Mouse (Mus musculus): ENCODE measurements around the gene Gm9803. TPM values are rescaled to one million over a fixed set of nuclear protein-coding genes. Genes with fewer than 3 reads are reported as not detected.

The Gm9803 gene
- total RNA-seq (2014; fragmentation: Nextera tagmentation) (4.8 and 4.9 TPM in 2 replicates), total RNA-seq (2017) (2.5 and 4.0 TPM in 2 replicates)

GRCm38 (mm10) chr10:43523931-43524330 is at the start of gene Gm9803:
Gene Gm9803, plus strand, starts transcription at chr10:43524084.
- peak; percentile 69 for ATAC-seq (replicated peaks; ENCODE audit: poor library complexity, severe bottlenecking)

GRCm38 (mm10) chr10:43475376-43475775 is 48.5 kb upstream of the Gm9803 start:
- no peak for ATAC-seq (replicated peaks; ENCODE audit: poor library complexity, severe bottlenecking)

- ATAC-seq (replicated peaks; ENCODE audit: poor library complexity, severe bottlenecking), result no peak
Observed at GRCm38 (mm10) chr10:43477459-43477858, 46.4 kb upstream of the Gm9803 start.

- ATAC-seq (replicated peaks; ENCODE audit: poor library complexity, severe bottlenecking), result peak; percentile 34
Observed at GRCm38 (mm10) chr10:43477865-43478681, 45.8 kb upstream of the Gm9803 start.

GRCm38 (mm10) chr10:43478751-43479435 is 45.0 kb upstream of the Gm9803 start, which contains the start of gene Bend3:
Gene Bend3, plus strand, starts transcription at chr10:43478831.
- peak; percentile 48 for ATAC-seq (replicated peaks; ENCODE audit: poor library complexity, severe bottlenecking)

- peak; percentile 88 for ATAC-seq (replicated peaks; ENCODE audit: poor library complexity, severe bottlenecking)
Observed at GRCm38 (mm10) chr10:43479436-43480157, 44.3 kb upstream of the Gm9803 start.

- ATAC-seq (replicated peaks; ENCODE audit: poor library complexity, severe bottlenecking), result no peak
Observed at GRCm38 (mm10) chr10:43480227-43480849, 43.5 kb upstream of the Gm9803 start.

GRCm38 (mm10) chr10:43481179-43481578 is 42.7 kb upstream of the Gm9803 start:
- no peak for ATAC-seq (replicated peaks; ENCODE audit: poor library complexity, severe bottlenecking)

- ATAC-seq (replicated peaks; ENCODE audit: poor library complexity, severe bottlenecking), result no peak
Observed at GRCm38 (mm10) chr10:43482021-43482420, 41.9 kb upstream of the Gm9803 start.

- ATAC-seq (replicated peaks; ENCODE audit: poor library complexity, severe bottlenecking), result no peak
Observed at GRCm38 (mm10) chr10:43483426-43483995, 40.4 kb upstream of the Gm9803 start.

- peak; percentile 52; the same call in 1 of the 2 replicates for ATAC-seq (replicated peaks; ENCODE audit: poor library complexity, severe bottlenecking)
Observed at GRCm38 (mm10) chr10:43485751-43486268, 38.1 kb upstream of the Gm9803 start.

- ATAC-seq (replicated peaks; ENCODE audit: poor library complexity, severe bottlenecking), result no peak
Observed at GRCm38 (mm10) chr10:43487441-43488010, 36.4 kb upstream of the Gm9803 start.

- ATAC-seq (replicated peaks; ENCODE audit: poor library complexity, severe bottlenecking), result no peak
Observed at GRCm38 (mm10) chr10:43488258-43488657, 35.6 kb upstream of the Gm9803 start.

GRCm38 (mm10) chr10:43489139-43489538 is 34.7 kb upstream of the Gm9803 start:
- ATAC-seq (replicated peaks; ENCODE audit: poor library complexity, severe bottlenecking), result no peak

- ATAC-seq (replicated peaks; ENCODE audit: poor library complexity, severe bottlenecking), result no peak
Observed at GRCm38 (mm10) chr10:43489550-43489949, 34.3 kb upstream of the Gm9803 start.

GRCm38 (mm10) chr10:43490034-43490433 is 33.9 kb upstream of the Gm9803 start:
- ATAC-seq (replicated peaks; ENCODE audit: poor library complexity, severe bottlenecking), result no peak

GRCm38 (mm10) chr10:43490846-43491245 is 33.0 kb upstream of the Gm9803 start:
- ATAC-seq (replicated peaks; ENCODE audit: poor library complexity, severe bottlenecking), result no peak

GRCm38 (mm10) chr10:43502599-43502998 is 21.3 kb upstream of the Gm9803 start:
- ATAC-seq (replicated peaks; ENCODE audit: poor library complexity, severe bottlenecking), result no peak

GRCm38 (mm10) chr10:43504291-43504690 is 19.6 kb upstream of the Gm9803 start:
- peak; percentile 79 for ATAC-seq (replicated peaks; ENCODE audit: poor library complexity, severe bottlenecking)

Data from granulocyte monocyte progenitor cell, adult 5-6 weeks (primary cell).